Mouse (Mus musculus): ENCODE data around the gene Paxbp1. TPM values are rescaled to one million over a fixed set of nuclear protein-coding genes. Genes with fewer than 3 reads are reported as not detected.

Gene Paxbp1
- polyA plus RNA-seq, 1 experiment from 2014 or later: 79.7 TPM

- H3K36me3 ChIP-seq: no peaks in the 10 kb centered on the region
- no peaks in the 10 kb centered on the region for H3K9me3 ChIP-seq
- peak overlapping the region; percentile 6; the same call in 1 of the 2 replicates for H3K4me2 ChIP-seq
- no peak overlapping the region for H3K4me3 ChIP-seq
- peak overlapping the region; percentile 30; the same call in 1 of the 2 replicates for H3K27ac ChIP-seq
- 24% methylated on average over 12 of the region's 12 CpGs for WGBS
- no peak; the same call in 1 of the 2 replicates for ATAC-seq (ENCODE audit: low FRiP score)
- peak overlapping the region; percentile 14; the same call in 1 of the 2 replicates for H3K9ac ChIP-seq
- H3K27me3 ChIP-seq: 0 out of 2 replicates have a peak, but pooled peaks cover 12% of the 10 kb centered on the region
- H3K4me1 ChIP-seq (replicated peaks): peaks cover 10% of the 10 kb centered on the region
Observed at GRCm38 (mm10) chr16:91068969-91069368, 24.6 kb upstream of the Paxbp1 start.

GRCm38 (mm10) chr16:91067122-91067521 lies 22.8 kb upstream of the Paxbp1 start:
- H3K27me3 ChIP-seq: 0 out of 2 replicates have a peak, but pooled peaks cover 9% of the 10 kb centered on the region
- no peak overlapping the region for H3K9ac ChIP-seq
- WGBS: 91% methylated on average over 1 of the region's 1 CpGs
- H3K4me3 ChIP-seq: no peak overlapping the region
- no peak overlapping the region for H3K27ac ChIP-seq
- H3K9me3 ChIP-seq: no peaks in the 10 kb centered on the region
- no peak overlapping the region for H3K4me2 ChIP-seq
- H3K36me3 ChIP-seq: no peaks in the 10 kb centered on the region
- no peak for ATAC-seq (ENCODE audit: low FRiP score)
- peaks cover 7% of the 10 kb centered on the region for H3K4me1 ChIP-seq (replicated peaks)

GRCm38 (mm10) chr16:91064583-91065365 lies 20.4 kb upstream of the Paxbp1 start:
- H3K27ac ChIP-seq: no peak overlapping the region
- 90% methylated on average over 12 of the region's 12 CpGs for WGBS

GRCm38 (mm10) chr16:91063786-91064185 lies 19.4 kb upstream of the Paxbp1 start:
- H3K9ac ChIP-seq: no peak overlapping the region
- H3K4me2 ChIP-seq: no peak overlapping the region
- WGBS: 93% methylated on average over 10 of the region's 10 CpGs
- peaks cover 2% of the 10 kb centered on the region for H3K4me1 ChIP-seq (replicated peaks)
- no peak overlapping the region for H3K27ac ChIP-seq
- H3K4me3 ChIP-seq: no peak overlapping the region
- no peaks in the 10 kb centered on the region for H3K9me3 ChIP-seq
- ATAC-seq (ENCODE audit: low FRiP score): no peak
- no peaks in the 10 kb centered on the region for H3K36me3 ChIP-seq
- H3K27me3 ChIP-seq: 0 out of 2 replicates have a peak, but pooled peaks cover 3% of the 10 kb centered on the region

More at GRCm38 (mm10) chr16:91064583-91065365, 20.4 kb upstream of the Paxbp1 start:
- Histone ChIP-seq H3K4me2 (no peak overlapping the region), H3K4me1 (replicated peaks) (peaks cover 7% of the 10 kb centered on the region), H3K36me3 (no peaks in the 10 kb centered on the region), H3K9ac (no peak overlapping the region), H3K9me3 (no peaks in the 10 kb centered on the region), H3K27me3 (0 out of 2 replicates have a peak, but pooled peaks cover 3% of the 10 kb centered on the region), H3K4me3 (no peak overlapping the region)
- no peak for ATAC-seq (ENCODE audit: low FRiP score)

- Histone ChIP-seq H3K27me3 (peaks cover 5% of the 10 kb centered on the region; the same call in 1 of the 2 replicates), H3K9ac (no peak overlapping the region), H3K4me2 (no peak overlapping the region), H3K4me1 (replicated peaks) (no peaks in the 10 kb centered on the region), H3K4me3 (no peak overlapping the region), H3K27ac (no peak overlapping the region), H3K9me3 (no peaks in the 10 kb centered on the region), H3K36me3 (no peaks in the 10 kb centered on the region)
- WGBS: 91% methylated on average over 13 of the region's 13 CpGs
- no peak for ATAC-seq (ENCODE audit: low FRiP score)
Observed at GRCm38 (mm10) chr16:91061531-91062318, 17.4 kb upstream of the Paxbp1 start.

GRCm38 (mm10) chr16:91057741-91058140 lies 13.4 kb upstream of the Paxbp1 start:
- no peak overlapping the region for H3K4me2 ChIP-seq
- H3K36me3 ChIP-seq: no peaks in the 10 kb centered on the region
- no peak overlapping the region for H3K4me3 ChIP-seq
- no peak overlapping the region for H3K9ac ChIP-seq
- no peaks in the 10 kb centered on the region for H3K9me3 ChIP-seq
- no peaks in the 10 kb centered on the region for H3K4me1 ChIP-seq (replicated peaks)
- H3K27me3 ChIP-seq: peaks cover 11% of the 10 kb centered on the region; the same call in 1 of the 2 replicates
- no peak overlapping the region for H3K27ac ChIP-seq
- no peak for ATAC-seq (ENCODE audit: low FRiP score)
- 82% methylated on average over 6 of the region's 6 CpGs for WGBS

GRCm38 (mm10) chr16:91057261-91057660 lies 12.9 kb upstream of the Paxbp1 start:
- WGBS: 96% methylated on average over 4 of the region's 4 CpGs
- Histone ChIP-seq H3K36me3 (no peaks in the 10 kb centered on the region), H3K4me3 (no peak overlapping the region), H3K4me2 (no peak overlapping the region), H3K9ac (no peak overlapping the region), H3K9me3 (no peaks in the 10 kb centered on the region), H3K27ac (no peak overlapping the region), H3K4me1 (replicated peaks) (no peaks in the 10 kb centered on the region), H3K27me3 (peaks cover 11% of the 10 kb centered on the region; the same call in 1 of the 2 replicates)
- ATAC-seq (ENCODE audit: low FRiP score): no peak

- 63% methylated on average over 16 of the region's 16 CpGs for WGBS
- Histone ChIP-seq H3K27ac (no peak overlapping the region), H3K27me3 (peaks cover 15% of the 10 kb centered on the region), H3K4me3 (no peak overlapping the region), H3K36me3 (no peaks in the 10 kb centered on the region), H3K4me1 (replicated peaks) (no peaks in the 10 kb centered on the region), H3K9me3 (no peaks in the 10 kb centered on the region), H3K4me2 (no peak overlapping the region), H3K9ac (no peak overlapping the region; the same call in 1 of the 2 replicates)
- no peak for ATAC-seq (ENCODE audit: low FRiP score)
Observed at GRCm38 (mm10) chr16:91056043-91056821, 11.9 kb upstream of the Paxbp1 start.

GRCm38 (mm10) chr16:91055150-91055549 lies 10.8 kb upstream of the Paxbp1 start:
- H3K36me3 ChIP-seq: no peaks in the 10 kb centered on the region
- ATAC-seq (ENCODE audit: low FRiP score): no peak
- no peak overlapping the region for H3K27ac ChIP-seq
- peaks cover 15% of the 10 kb centered on the region for H3K27me3 ChIP-seq
- H3K4me3 ChIP-seq: no peak overlapping the region
- H3K9me3 ChIP-seq: no peaks in the 10 kb centered on the region
- no peak overlapping the region for H3K4me2 ChIP-seq
- no peak overlapping the region for H3K9ac ChIP-seq
- 87% methylated on average over 5 of the region's 5 CpGs for WGBS
- no peaks in the 10 kb centered on the region for H3K4me1 ChIP-seq (replicated peaks)

- ATAC-seq (ENCODE audit: low FRiP score): no peak
Observed at GRCm38 (mm10) chr16:91053599-91053998, 9.3 kb upstream of the Paxbp1 start.

GRCm38 (mm10) chr16:91045511-91045910 lies 1.2 kb upstream of the Paxbp1 start:
- WGBS: 61% methylated on average over 8 of the region's 8 CpGs
- Histone ChIP-seq H3K4me1 (replicated peaks) (peaks cover 29% of the 10 kb centered on the region), H3K4me2 (peak overlapping the region; percentile 73; the same call in 1 of the 2 replicates), H3K27me3 (0 out of 2 replicates have a peak, but pooled peaks cover 2% of the 10 kb centered on the region), H3K9ac (no peak overlapping the region), H3K36me3 (peaks cover 7% of the 10 kb centered on the region; the same call in 1 of the 2 replicates), H3K27ac (no peak overlapping the region), H3K9me3 (no peaks in the 10 kb centered on the region), H3K4me3 (no peak overlapping the region)
- no peak for ATAC-seq (ENCODE audit: low FRiP score)

More at GRCm38 (mm10) chr16:91053599-91053998, 9.3 kb upstream of the Paxbp1 start:
- 64% methylated on average over 8 of the region's 8 CpGs for WGBS
- Histone ChIP-seq H3K4me3 (no peak overlapping the region), H3K27ac (no peak overlapping the region), H3K27me3 (peaks cover 17% of the 10 kb centered on the region), H3K9me3 (no peaks in the 10 kb centered on the region), H3K4me2 (no peak overlapping the region), H3K9ac (peak overlapping the region; percentile 53; the same call in 1 of the 2 replicates), H3K36me3 (no peaks in the 10 kb centered on the region), H3K4me1 (replicated peaks) (no peaks in the 10 kb centered on the region)
